16 mouse cellular contexts compared by ENCODE assay signal in genomic region chr5:129580046-129580445, GRCm38 (mm10). TPM values are rescaled to one million over a fixed set of nuclear protein-coding genes. Genes with fewer than 3 reads are reported as not detected.
DNase-seq lines count a peak whose midpoint lies in the region; ATAC-seq lines count a peak whose summit lies in the region.
"Had no signal": no experiment of that assay in that cellular context is flagged by ENCODE, and none has a peak within 500 bp of the region (broad histone marks: within the 10 kb centered on the region; RNA-seq: fewer than 3 reads in every experiment).

No protein-coding gene starts in this region.

- no peaks in the 10 kb centered on the region for H3K9me3 ChIP-seq in forebrain, embryonic 13.5 days (replicated peaks)
- no peaks in the 10 kb centered on the region for H3K9me3 ChIP-seq in forebrain, embryonic 10.5 days
- H3K9me3 ChIP-seq: embryonic facial prominence, embryonic 13.5 days; heart, embryonic 15.5 days had no signal

- no peak for DNase-seq in forebrain, embryonic 10.5 days (ENCODE audit: extremely low spot score, low spot score)
- peak; percentile 39 for DNase-seq in layer of hippocampus, adult 11-12 months (ENCODE audit: low spot score)
- DNase-seq in layer of hippocampus, postnatal 36 days: no peak
- DNase-seq in right cerebral cortex, adult 2 months (ENCODE audit: low spot score in 2 of 2): peak; percentile 59 to 63
- DNase-seq in right cerebral cortex, postnatal 14 days: no peak
- peak; percentile 76 for DNase-seq in telencephalon, adult 2 months (ENCODE audit: low read depth, low spot score)
- DNase-seq: cerebellum, adult 8-10 months; kidney, adult 2 months; midbrain, embryonic 14.5 days had no signal

- WGBS in forebrain, embryonic 13.5 days: 36% methylated on average over 6 of the region's 6 CpGs
- 33% methylated on average over 6 of the region's 6 CpGs for WGBS in forebrain, embryonic 10.5 days

- no peak for ATAC-seq in forebrain, embryonic 13.5 days
- ATAC-seq in cerebellum, adult (ENCODE audit: insufficient number of reproducible peaks, low FRiP score, low TSS enrichment): no peak
- ATAC-seq: hindbrain, embryonic 16.5 days had no signal

- H3K4me2 ChIP-seq in forebrain, embryonic 13.5 days: no peak overlapping the region
- H3K4me2 ChIP-seq: embryonic facial prominence, embryonic 13.5 days; heart, embryonic 15.5 days had no signal

- H3K27ac ChIP-seq in forebrain, embryonic 13.5 days: peak overlapping the region; percentile 32
- no peak overlapping the region for H3K27ac ChIP-seq in forebrain, embryonic 10.5 days
- H3K27ac ChIP-seq: embryonic facial prominence, embryonic 13.5 days; heart, embryonic 15.5 days; liver, embryonic 14.5 days had no signal

- peaks cover 15% of the 10 kb centered on the region for H3K4me1 ChIP-seq in forebrain, embryonic 13.5 days
- peaks cover 18% of the 10 kb centered on the region for H3K4me1 ChIP-seq in forebrain, embryonic 10.5 days

- H3K9ac ChIP-seq in forebrain, embryonic 13.5 days: no peak overlapping the region
- H3K9ac ChIP-seq: embryonic facial prominence, embryonic 13.5 days; heart, embryonic 15.5 days; liver, embryonic 14.5 days had no signal

- no peak overlapping the region for H3K4me3 ChIP-seq in forebrain, embryonic 13.5 days
- no peak overlapping the region for H3K4me3 ChIP-seq in forebrain, embryonic 10.5 days
- H3K4me3 ChIP-seq: embryonic facial prominence, embryonic 13.5 days; heart, embryonic 15.5 days had no signal

- H3K36me3 ChIP-seq in forebrain, embryonic 13.5 days (ENCODE audit: poor library complexity, severe bottlenecking): no peaks in the 10 kb centered on the region
- no peaks in the 10 kb centered on the region for H3K36me3 ChIP-seq in forebrain, embryonic 10.5 days (replicated peaks)
- H3K36me3 ChIP-seq: embryonic facial prominence, embryonic 13.5 days; heart, embryonic 15.5 days had no signal

- H3K27me3 ChIP-seq in forebrain, embryonic 13.5 days: peaks cover 20% of the 10 kb centered on the region
- H3K27me3 ChIP-seq in forebrain, embryonic 10.5 days (ENCODE audit: poor library complexity, severe bottlenecking): peaks cover 45% of the 10 kb centered on the region

RNA-seq across cellular contexts. Expression of gene Mmp17, which starts 3.9 kb away (rescaled TPM):
- polyA plus RNA-seq in forebrain, embryonic 13.5 days (2015; fragmentation: Nextera tagmentation; extraction: Ambion mirVana): 8.6 and 10.5 TPM in 2 replicates
- 2.9 and 3.4 TPM in 2 replicates for polyA plus RNA-seq in forebrain, embryonic 10.5 days (2016; fragmentation: Nextera tagmentation; extraction: Ambion mirVana)
- 100 to 1,000 TPM; 128 to 136 TPM for total RNA-seq in layer of hippocampus, postnatal 36 days (2021)
- total RNA-seq: granulocyte monocyte progenitor cell, adult 5-6 weeks had no signal

Comparison
In these comparisons a context has a peak if more than half of its experiments do, and no peak if none do; other contexts are left out.
1. DNase-seq: peak in layer of hippocampus, adult 11-12 months (single experiment), right cerebral cortex, adult 2 months (2 of 2) and telencephalon, adult 2 months (single experiment); none in forebrain, embryonic 10.5 days (single experiment), layer of hippocampus, postnatal 36 days (0 of 2) and right cerebral cortex, postnatal 14 days (single experiment).